Mouse (Mus musculus) cerebellum, adult 11 months (tissue): ENCODE data around the gene Gm867.

Source experiments
- DNase-seq: peaks from one replicate; pipeline ENCODE4 v3.0.0; 2022

The Gm867 gene

DNA sequence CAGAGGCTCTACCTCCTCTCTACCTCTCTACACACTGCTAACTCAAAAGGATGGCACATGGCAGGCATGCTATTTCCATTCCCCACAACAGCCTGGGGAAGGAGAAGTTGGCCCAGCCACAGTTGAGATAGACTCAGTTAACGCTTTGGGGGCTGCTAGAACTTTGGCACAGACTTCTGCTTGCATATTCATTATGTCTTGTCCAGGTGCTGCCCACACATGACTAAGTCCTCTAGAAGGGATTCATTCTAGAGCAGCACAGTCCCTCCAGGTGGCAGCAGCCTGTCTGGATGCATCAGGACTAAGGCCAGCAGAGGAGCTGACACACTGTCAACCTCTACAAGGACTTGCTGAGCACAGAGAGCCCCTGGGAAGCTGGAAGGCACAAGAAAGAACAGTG, 44.3 kb downstream of the Gm867 start:
- DNase-seq, result no peak

DNA sequence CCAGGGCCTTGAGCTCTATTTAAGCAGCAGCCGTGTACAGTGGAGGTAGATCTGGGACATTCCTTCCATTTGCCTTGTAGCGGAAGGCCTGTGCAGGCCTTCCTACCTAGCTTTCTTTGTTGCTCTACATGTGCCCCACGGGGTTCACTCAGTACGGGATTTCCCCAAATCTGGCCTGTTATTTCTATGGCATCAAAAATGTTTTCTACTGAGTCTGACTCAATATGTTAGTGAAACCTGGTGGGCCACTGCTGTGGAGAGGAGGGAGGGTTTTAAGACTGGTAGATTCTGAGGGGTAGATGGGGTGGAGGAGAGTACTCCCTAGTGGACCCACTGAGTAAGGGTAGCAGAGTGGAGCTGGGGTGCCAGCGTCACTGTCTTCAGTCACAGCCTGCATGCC, 44.7 kb downstream of the Gm867 start:
- DNase-seq, result no peak

DNA sequence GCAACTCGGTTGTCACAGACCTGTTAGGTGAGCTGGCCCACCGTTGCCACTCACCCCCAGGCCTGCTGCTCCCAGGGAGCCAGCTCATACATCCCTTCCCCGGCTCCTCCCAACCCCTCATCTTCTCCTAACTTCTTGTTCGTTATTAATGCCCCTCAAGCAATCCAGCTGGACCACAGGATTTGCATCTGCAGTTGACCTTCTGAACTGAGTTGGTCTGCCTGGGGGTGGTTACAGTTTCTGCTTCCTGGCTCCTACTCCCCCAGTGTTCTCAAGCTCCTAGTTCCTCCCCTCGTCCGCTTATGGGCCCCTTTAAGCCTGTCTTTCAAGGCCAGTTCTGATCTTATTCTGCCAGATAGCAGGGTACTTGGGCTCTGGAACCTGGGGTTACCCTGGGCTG, 45.9 kb downstream of the Gm867 start:
- no peak for DNase-seq

DNA sequence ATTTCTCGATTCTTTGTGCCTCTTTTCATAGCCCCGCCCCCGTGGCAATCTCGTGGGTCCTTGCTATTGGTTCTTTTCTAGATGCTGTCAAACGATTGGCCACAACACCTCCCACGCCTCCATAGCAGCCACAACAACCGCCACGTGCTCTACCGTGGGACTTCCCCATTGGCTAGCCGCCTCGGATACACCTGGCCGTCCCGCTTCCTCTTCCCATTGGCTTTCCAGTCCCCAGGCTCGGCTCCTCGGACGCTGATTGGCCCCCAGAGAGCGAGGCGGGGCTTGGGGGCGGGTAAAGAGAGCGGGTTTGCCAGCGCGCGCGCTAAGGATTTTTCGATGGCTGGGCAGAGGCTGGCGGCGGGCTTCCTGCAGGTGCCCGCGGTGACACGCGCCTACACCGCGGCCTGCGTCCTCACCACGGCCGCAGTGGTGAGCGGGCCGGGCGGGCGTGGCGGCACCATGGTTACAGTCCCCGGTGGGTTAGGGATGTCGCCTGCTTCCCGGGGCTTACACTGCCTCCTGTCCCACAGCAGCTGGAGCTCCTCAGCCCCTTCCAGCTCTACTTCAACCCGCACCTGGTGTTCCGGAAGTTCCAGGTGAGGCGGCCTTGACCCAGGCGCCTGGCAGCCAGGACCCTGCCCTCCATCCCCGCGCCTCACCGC, 47.3 kb downstream of the Gm867 start, which contains the start of gene Derl3:
TSS of gene Derl3 (plus strand) at position 325 of the 662 bp plus-strand sequence.
- DNase-seq, result peak; percentile 95

- DNase-seq, result no peak
Measured at GRCm38 (mm10) chr10:75889406-75890153, 50.9 kb downstream of the Gm867 start.
